Mouse (Mus musculus) Patski (cell line): ENCODE measurements around the gene Syncrip. TPM values are rescaled to one million over a fixed set of nuclear protein-coding genes. Genes with fewer than 3 reads are reported as not detected.
"Not testable (repeated sequence)": the region's sequence is repeated elsewhere in the genome, so short reads cannot be mapped to it uniquely, and the experiment has no call there.

Source experiments
- ATAC-seq: fragments of 100-300 bp; one replicate; pipeline ENCODE4 v1.8.0; 2021
- CTCF ChIA-PET: fragments of 350-600 bp; sonication (Branson Sonifier 250); formaldehyde crosslinking; loops from one replicate; lab custom pipeline; 2022; ENCODE audit warnings: inconsistent platforms; lab: Charles Lee
- POLR2A ChIA-PET: fragments of 350-600 bp; sonication (Branson Sonifier 250); formaldehyde crosslinking; loops from one replicate; lab custom pipeline; 2022; ENCODE audit warnings: antibody characterized with exemption, inconsistent platforms; lab: Charles Lee
- DNase-seq: peaks from one replicate; pipeline ENCODE4 v3.0.0-alpha.2; 2011; ENCODE audit warnings: low read depth, low spot score
- H3K27me3 ChIP-seq: fragments of 371-371 bp; one replicate; pipeline ENCODE4 v1.5.1; 2021
- CTCF ChIP-seq: fragments of 100-300 bp; IDR thresholded peaks from one replicate; pipeline ENCODE4 v1.5.1; 2021
- in situ Hi-C: fragments of 300-500 bp; cut with MboI; formaldehyde crosslinking; loops from 3 replicates; pipeline ENCODE4 v1.11.1; 2018; ENCODE audit warnings: low pct_unique_long_range_greater_than_20kb, mixed read lengths
- polyA plus RNA-seq: library from polyadenylated mRNA; unstranded; gene quantifications from one replicate; pipeline ENCODE4 v1.2.3, GENCODE M21; 2021

Syncrip gene
- polyA plus RNA-seq, 1 experiment from 2014 or later: 101 TPM

- no peak for ATAC-seq
- CTCF ChIA-PET: no interaction called here
- no peak for TF ChIP-seq CTCF
- DNase-seq: no peak
- no peaks in the 10 kb centered on the region for H3K27me3 ChIP-seq
- in situ Hi-C loops: loop anchor here (25.0 kb wide), 1 partner anchor 1238 kb away; the partner anchor contains the start of gene Cep162
- POLR2A ChIA-PET: interaction anchor here (0.5 kb wide), 1 partner anchor 421 kb away, joined by 3 read pairs; no protein-coding TSS in a partner anchor
Observed at GRCm38 (mm10) chr9:88500112-88500511, 17.7 kb upstream of the Syncrip start.

DNA sequence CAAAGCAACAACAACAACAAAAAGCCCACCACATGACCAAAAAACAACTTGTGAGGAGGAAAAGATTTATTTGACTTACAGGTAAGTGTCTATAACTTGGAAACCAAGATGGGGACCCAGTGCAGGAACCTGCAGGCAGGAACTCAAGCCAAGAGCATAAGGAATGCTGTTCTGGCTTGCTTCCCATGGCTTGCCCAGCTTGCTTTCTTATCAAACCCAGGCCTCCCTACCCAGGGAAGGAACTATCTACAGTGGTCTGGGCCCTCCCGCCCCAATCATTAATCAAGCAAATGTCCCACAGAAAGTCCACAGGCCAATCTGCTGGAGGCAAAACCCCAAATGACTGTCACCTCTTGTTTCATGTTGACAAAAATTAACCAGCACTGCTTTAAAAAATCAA is 10.1 kb upstream of the Syncrip start:
- no peak for ATAC-seq
- in situ Hi-C loops: no loop called here
- POLR2A ChIA-PET: interaction anchor here (0.9 kb wide), 1 partner anchor 9 kb away, joined by 3 read pairs; no protein-coding TSS in a partner anchor
- TF ChIP-seq CTCF: no peak
- H3K27me3 ChIP-seq: no peaks in the 10 kb centered on the region
- CTCF ChIA-PET: interaction anchor here (1.8 kb wide), 1 partner anchor 8 kb away, joined by 5 read pairs; no protein-coding TSS in a partner anchor
- no peak for DNase-seq

- ChIA-PET CTCF (interaction anchor here (1.3 kb wide), 1 partner anchor 9 kb away, joined by 5 read pairs; no protein-coding TSS in a partner anchor), POLR2A (interaction anchor here (1.9 kb wide), 1 partner anchor 38 kb away, joined by 7 read pairs; no protein-coding TSS in a partner anchor)
- no peak for TF ChIP-seq CTCF
- in situ Hi-C loops: loop anchor here (5.0 kb wide), 1 partner anchor 38 kb away; no protein-coding TSS in a partner anchor
- DNase-seq: no peak
- no peaks in the 10 kb centered on the region for H3K27me3 ChIP-seq
- ATAC-seq: no peak
Observed at GRCm38 (mm10) chr9:88484531-88484930, 2.2 kb upstream of the Syncrip start.

DNA sequence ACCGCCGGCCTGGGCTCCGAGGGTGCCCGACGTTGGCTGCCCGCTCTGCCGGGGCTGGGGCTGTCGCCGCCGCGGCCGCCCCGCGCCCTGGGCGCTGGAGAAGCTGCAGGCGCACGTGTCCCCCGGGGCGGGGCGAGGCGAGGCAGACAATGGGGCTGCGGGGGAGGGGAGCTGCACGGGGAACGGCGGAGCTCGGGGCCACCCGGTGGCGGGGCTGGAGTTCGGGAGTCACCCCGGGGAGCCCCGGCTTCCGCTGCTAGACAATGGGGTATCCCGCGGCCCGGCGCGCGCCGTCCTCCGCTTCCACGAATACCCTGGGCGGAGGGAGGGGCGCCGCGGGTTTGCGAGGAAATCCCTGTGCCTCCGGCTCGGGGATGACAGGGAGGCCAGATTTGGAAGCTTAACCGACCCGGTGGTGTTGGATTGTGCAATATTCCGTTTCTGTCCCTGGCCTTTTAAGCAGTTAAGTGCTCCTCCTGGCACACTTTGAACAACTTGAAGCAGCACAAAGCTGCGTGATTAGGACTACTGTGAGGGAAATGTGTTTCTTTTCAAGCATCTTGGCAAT is 539 bp upstream of the Syncrip start:
- in situ Hi-C loops: loop anchor here (5.0 kb wide), 1 partner anchor 39 kb away; no protein-coding TSS in a partner anchor
- ChIA-PET CTCF (no interaction called here), POLR2A (interaction anchor here (0.7 to 1.9 kb wide), 6 partner anchors 9 to 329 kb away, joined by 3 to 7 read pairs (median 3); no protein-coding TSS in a partner anchor)
- H3K27me3 ChIP-seq: no peaks in the 10 kb centered on the region
- DNase-seq (peak; percentile 12), ATAC-seq (peak; percentile 66)
- TF ChIP-seq CTCF: no peak

GRCm38 (mm10) chr9:88481791-88482160 is 598 bp downstream of the Syncrip start:
- in situ Hi-C loops: loop anchor here (5.0 kb wide), 1 partner anchor 41 kb away; no protein-coding TSS in a partner anchor
- H3K27me3 ChIP-seq: no peaks in the 10 kb centered on the region
- ATAC-seq: no peak
- TF ChIP-seq CTCF: no peak
- ChIA-PET CTCF (interaction anchor here (0.8 to 1.4 kb wide), 2 partner anchors 41 to 64 kb away, joined by 3 to 5 read pairs; no protein-coding TSS in a partner anchor), POLR2A (interaction anchor here (0.7 to 1.2 kb wide), 6 partner anchors 41 to 311 kb away, joined by 3 to 6 read pairs (median 3); no protein-coding TSS in a partner anchor)
- DNase-seq: no peak

DNA sequence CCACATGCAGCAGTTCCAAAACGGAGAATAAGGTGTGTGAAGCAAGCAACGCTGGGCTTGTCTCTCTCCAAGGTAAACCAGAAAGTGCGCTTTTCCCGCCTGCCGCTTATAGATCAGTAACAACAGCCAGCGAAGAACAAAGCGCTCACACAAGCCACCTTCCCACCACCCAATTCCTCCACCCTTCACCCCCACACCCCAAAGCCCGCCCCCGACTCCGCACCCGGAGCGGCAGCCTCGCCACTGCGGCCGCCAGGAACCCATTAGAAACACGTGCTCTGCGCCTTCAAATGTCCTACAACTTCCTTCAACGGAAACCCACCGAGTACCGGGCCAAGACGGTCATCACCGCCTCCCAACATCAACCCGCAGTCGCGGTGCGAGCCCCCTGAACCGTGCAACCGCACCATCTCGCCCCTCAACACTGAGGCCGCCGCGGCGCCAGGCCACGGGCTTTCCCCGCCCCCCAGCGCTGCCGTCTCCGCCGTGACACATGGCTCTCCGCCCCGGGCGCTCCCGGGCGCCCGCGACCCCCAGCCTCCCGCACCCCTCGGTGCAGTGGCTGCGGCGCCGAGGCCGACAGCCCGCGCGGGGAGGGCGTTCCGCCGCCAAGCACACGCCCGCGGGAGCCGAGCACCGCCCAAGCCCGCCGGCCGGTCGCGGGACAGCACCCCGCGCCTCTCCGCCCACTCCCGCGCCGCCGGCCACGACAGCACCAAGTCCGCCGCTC is 1.1 kb downstream of the Syncrip start:
- peak; percentile 12 for ATAC-seq
- in situ Hi-C loops: loop anchor here (5.0 kb wide), 1 partner anchor 41 kb away; no protein-coding TSS in a partner anchor
- TF ChIP-seq CTCF: no peak
- ChIA-PET CTCF (interaction anchor here (1.0 to 1.4 kb wide), 2 partner anchors 61 to 64 kb away, joined by 3 to 5 read pairs; no protein-coding TSS in a partner anchor), POLR2A (interaction anchor here (1.0 kb wide), 2 partner anchors 41 to 62 kb away, joined by 3 to 6 read pairs; no protein-coding TSS in a partner anchor)
- DNase-seq: no peak
- no peaks in the 10 kb centered on the region for H3K27me3 ChIP-seq

DNA sequence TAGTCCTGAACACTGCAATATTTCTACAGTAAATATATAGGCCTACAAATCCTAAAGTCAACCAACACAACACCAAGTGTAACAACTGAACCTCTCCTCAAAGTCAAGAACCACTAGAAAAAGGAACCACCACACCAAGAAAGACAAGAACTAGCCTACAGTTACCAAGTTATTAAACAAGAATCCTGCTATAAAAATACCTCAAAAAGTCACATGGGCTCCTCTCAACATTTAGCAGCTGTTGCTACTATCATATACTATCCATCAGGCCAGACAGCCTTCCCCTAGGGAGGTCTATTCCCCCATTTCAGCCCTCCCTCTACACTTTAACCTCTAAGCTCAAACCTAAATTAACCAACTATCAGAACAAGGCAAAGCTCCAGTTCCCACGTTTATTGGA is 2.3 kb downstream of the Syncrip start:
- TF ChIP-seq CTCF: no peak
- ATAC-seq (no peak), DNase-seq (no peak)
- H3K27me3 ChIP-seq: no peaks in the 10 kb centered on the region
- CTCF ChIA-PET: interaction anchor here (0.6 to 1.0 kb wide), 3 partner anchors 13 to 63 kb away, joined by 3 read pairs; no protein-coding TSS in a partner anchor
- in situ Hi-C loops: loop anchor here (5.0 kb wide), 1 partner anchor 42 kb away; no protein-coding TSS in a partner anchor
- POLR2A ChIA-PET: no interaction called here

DNA sequence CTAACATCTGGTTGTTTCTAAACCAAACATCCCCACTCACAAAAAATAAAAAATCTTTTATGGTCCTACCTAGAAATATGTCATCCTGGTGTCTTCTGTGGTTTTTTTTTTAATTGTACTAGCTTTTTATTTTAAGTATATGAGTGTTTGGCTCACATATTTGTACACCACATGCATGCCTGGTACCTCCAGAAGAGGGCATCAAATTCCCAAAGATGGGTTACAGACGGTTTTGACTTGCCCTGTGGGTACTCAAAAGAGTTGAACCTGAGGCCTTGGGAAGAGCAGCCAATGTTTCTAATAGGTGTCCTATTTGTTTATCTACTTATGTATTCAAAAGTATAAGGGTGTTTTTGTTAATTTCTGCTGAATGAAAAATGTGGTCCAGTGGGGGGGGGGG is 6.2 kb downstream of the Syncrip start:
- ATAC-seq (no peak), DNase-seq (no peak)
- no peaks in the 10 kb centered on the region for H3K27me3 ChIP-seq
- TF ChIP-seq CTCF: no peak
- POLR2A ChIA-PET: interaction anchor here (0.6 to 0.7 kb wide), 2 partner anchors 57 to 1272 kb away, joined by 3 to 4 read pairs; no protein-coding TSS in a partner anchor
- in situ Hi-C loops: no loop called here
- CTCF ChIA-PET: interaction anchor here (1.3 kb wide), 1 partner anchor 70 kb away, joined by 5 read pairs; no protein-coding TSS in a partner anchor

DNA sequence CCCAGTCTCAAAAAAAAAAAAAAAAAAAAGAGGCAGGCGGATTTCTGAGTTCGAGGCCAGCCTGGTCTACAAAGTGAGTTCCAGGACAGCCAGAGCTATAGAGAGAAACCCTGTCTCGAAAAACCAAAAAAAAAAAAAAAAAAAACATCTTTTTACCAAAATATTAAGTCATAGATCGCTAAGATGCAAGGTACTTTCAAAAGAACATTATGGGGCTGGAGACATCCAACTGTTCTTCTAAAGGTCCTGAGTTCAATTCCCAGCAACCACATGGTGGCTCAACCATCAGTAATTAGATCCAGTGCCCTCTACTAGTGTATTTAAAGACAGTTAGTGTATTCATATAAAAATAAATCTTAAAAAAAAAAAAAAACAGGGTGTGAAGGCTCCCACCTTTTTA is 21.4 kb downstream of the Syncrip start:
- ChIA-PET CTCF (interaction anchor here (0.6 to 1.2 kb wide), 4 partner anchors 12 to 86 kb away, joined by 3 to 4 read pairs (median 3); no protein-coding TSS in a partner anchor), POLR2A (interaction anchor here (0.9 kb wide), 1 partner anchor 11 kb away, joined by 4 read pairs; no protein-coding TSS in a partner anchor)
- ATAC-seq, DNase-seq, in situ Hi-C loops, H3K27me3 ChIP-seq: not testable (repeated sequence)

GRCm38 (mm10) chr9:88439991-88440390 is 42.4 kb downstream of the Syncrip start:
- TF ChIP-seq CTCF: no peak
- ChIA-PET POLR2A (no interaction called here), CTCF (no interaction called here)
- in situ Hi-C loops: no loop called here
- no peak for ATAC-seq
- H3K27me3 ChIP-seq: no peaks in the 10 kb centered on the region
- DNase-seq: no peak
